Mouse (Mus musculus): Measurements from ENCODE around the gene Psmc3.

DNA sequence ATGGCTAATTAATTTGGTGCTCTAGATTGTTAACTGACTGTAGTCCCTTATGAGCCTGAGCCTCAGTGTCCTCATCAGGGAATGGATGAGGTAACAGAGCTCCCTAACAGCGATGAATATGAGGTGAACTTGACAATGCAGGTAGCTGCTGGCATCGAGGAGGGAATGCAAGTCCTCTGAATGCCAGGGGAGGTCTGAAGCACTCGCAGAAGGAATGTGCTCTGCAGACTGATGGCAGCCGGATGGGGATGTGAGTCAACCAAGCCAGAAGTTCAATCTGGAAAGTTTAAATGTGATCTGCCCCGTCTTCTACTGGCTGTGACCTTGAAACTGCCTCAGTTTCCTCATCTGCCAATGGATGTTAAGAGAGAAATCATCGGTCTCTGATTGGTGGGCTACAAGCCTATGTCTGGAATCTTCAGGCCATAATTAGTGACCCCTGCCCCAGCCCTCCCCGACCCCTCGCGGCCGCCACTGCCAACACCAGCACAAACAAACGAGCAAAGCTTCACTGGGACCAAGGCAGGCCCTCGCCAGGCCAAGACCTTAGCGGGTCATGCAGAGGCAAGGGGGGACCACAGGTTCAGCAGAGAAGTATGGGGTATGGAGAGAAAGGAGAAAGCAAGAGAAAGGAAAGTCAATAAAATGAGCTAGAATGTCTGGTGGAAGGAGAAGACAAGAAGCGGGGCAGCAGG, 15.6 kb downstream of the Psmc3 start:
- TF ChIP-seq CTCF (IDR thresholded peaks at IDR 0.05; ENCODE audit: control insufficient read depth, insufficient read depth, low read length), result no peak
- TF ChIP-seq POLR2A (IDR thresholded peaks at IDR 0.05; ENCODE audit: borderline replicate concordance, control insufficient read depth, low read depth, low read length), result no peak

Measured in bone marrow, adult 2 months (tissue).